Mouse (Mus musculus) brain, embryonic 14.5 days (tissue): Measurements from ENCODE around the gene Cadps2. TPM values are rescaled to one million over a fixed set of nuclear protein-coding genes. Genes with fewer than 3 reads are reported as not detected.

ENCODE experiments used
- DNase-seq: peaks from one replicate; pipeline ENCODE4 v3.0.0-alpha.2; 2011; ENCODE audit warnings: low read depth
- CTCF ChIP-seq: fragments of 200-500 bp; IDR thresholded peaks from 2 replicates; pipeline ENCODE4 v1.5.1; 2012; ENCODE audit warnings: inconsistent platforms, mild to moderate bottlenecking, moderate library complexity, borderline replicate concordance; ENCODE audit not compliant: insufficient read depth, insufficient read length; ENCODE audit errors: extremely low read depth
- POLR2A ChIP-seq: fragments of 200-500 bp; IDR thresholded peaks from 2 replicates; pipeline ENCODE4 v1.6.1; 2012; ENCODE audit warnings: mild to moderate bottlenecking, inconsistent platforms, borderline replicate concordance; ENCODE audit not compliant: poor library complexity, insufficient read depth, insufficient read length, severe bottlenecking; ENCODE audit errors: extremely low read depth
- polyA plus RNA-seq: library from polyadenylated mRNA; depleted of rRNA; stranded (reverse); fragments of >200 nt; gene quantifications from 2 replicates; pipeline ENCODE4 v1.2.3, GENCODE M21; 2012

Gene Cadps2
- polyA plus RNA-seq, 1 experiment: 7.7 TPM

- DNase-seq: no peak
- TF ChIP-seq POLR2A: no peak
- TF ChIP-seq CTCF: no peak
These were observed 462.9 kb downstream of the Cadps2 start for GRCm38 (mm10) chr6:23376327-23376726.

GRCm38 (mm10) chr6:23361842-23362451 lies 477.3 kb downstream of the Cadps2 start:
- peak; percentile 30 for DNase-seq
- TF ChIP-seq CTCF (no peak), POLR2A (no peak)

DNA sequence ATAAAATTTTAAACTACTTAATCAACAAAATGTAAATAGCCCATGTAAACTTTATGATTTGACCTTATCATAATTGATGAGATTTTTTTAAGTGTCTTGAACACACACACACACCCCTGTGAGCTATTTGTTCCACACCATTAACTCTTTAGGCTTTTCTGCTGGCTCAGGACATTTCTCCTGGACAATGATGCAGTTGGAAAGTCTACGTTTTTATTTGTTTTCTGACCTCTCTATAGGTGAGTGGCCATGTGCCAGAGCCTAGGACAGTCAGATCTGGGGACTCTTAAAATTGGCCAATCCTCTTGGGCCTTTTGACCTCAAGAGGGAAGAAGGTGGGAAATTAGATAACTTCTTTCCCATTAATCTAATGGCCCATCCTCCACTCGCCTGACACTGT lies 478.6 kb downstream of the Cadps2 start:
- DNase-seq: no peak
- TF ChIP-seq CTCF: no peak
- TF ChIP-seq POLR2A: no peak

DNA sequence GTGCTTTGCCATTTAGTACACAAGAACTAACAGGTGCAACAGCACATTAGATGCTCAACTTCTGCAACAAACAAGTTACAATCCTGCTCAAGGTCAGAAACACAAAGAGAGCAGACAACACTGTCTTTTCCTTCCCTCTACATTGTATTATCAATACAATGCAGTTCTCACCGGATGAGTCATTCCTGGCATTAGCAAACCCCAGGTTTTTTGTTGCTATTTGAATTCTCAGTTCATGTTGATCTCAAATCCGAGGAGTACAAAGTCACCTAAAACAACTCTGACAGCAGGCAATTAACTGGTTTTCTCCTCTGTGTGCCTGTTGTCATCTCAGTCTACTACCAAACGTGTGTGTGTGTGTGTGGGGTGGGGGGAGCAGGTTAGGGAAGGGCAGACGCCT lies 483.1 kb downstream of the Cadps2 start:
- TF ChIP-seq POLR2A (no peak), CTCF (no peak)
- DNase-seq: no peak

DNA sequence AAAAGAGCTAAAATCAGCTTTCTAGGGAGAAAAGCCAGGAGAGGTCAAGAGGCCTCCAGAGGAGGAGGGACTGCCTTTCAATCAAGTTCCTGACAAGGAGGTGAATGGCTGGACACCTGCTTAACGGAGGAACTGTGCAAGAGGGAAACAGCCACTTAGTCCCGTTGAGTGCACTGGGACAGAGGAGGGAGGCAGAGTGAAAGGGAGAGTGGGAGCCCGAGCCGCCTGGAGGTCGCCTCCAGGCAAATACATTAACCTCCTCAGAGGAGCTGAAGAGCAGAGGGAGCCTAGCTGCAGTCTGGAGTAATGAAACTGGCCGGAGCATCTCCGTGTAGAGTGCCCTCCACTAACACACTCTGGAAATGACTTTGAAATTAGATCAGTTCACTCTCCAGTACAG lies 485.7 kb downstream of the Cadps2 start:
- peak; percentile 70 for DNase-seq

DNA sequence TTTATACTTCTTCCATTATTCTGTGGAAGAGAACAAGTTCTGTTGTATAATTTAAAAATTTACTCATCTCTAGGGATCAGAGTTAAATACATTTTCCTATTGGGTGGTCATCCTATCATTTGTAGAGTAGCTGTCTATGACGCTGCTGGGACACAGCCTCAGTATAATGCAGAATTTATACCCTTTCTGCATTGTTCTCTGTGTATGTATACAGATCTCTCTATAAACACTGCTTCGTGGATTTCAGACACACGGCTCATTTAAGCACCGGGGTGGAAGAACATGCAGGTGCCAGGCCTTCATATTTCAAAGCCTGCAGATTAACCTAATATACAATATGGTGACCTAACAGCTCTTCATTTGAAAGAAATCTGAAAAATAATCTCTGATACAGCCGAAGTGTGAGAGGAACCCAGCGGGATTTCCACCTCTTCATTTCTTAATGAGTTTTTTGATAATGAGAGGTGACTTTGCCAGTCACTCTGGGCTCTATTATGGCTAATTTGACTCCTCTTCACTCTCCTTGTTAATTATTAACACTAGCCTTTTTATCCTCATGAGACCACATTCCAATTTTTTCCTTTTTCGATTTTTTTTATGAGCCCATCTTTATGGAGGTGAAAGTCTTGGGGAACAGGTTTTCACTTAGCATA lies 501.7 kb downstream of the Cadps2 start:
- TF ChIP-seq POLR2A (no peak), CTCF (no peak)
- peak; percentile 57 for DNase-seq

More for the DNA sequence above, 485.7 kb downstream of the Cadps2 start:
- TF ChIP-seq CTCF (no peak), POLR2A (no peak)

DNA sequence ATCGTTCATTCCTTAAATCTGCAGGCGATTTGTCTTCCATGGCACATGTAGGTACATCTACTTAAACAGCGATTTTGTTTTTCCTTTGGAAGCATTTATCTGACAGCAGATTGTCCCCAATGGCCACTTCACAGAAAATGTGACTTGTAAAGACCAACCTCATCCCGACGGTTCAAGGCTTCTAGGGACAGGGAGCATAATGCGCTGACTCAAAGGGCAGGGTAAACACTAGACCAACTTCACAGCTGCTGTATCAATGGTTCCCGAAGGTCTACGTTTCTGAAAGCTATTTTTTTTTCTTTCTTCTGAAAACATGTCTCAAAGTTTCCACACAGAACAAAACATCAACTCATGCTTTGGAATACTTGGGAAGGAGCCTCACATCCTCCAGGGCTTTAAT lies 524.3 kb downstream of the Cadps2 start:
- DNase-seq: peak; percentile 38
- no peak for TF ChIP-seq POLR2A
- no peak for TF ChIP-seq CTCF

DNA sequence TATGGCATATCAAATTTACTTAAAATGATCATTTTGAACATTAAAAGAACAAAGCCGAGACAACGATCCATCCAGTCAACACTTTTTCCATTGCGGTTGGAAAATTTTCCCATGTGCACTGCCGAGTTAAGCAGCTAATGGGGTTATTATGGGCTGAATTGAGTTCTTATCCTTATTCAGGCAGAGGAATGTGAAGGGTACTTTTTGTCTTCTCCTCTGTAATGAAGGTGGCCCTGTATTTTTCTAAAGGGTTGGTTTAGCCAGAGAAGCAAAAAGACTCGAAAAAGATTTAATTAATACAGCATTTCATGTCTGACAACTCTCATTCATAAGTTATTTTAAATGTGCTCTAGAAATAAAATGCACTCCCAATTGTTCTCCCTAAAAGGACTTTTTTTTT lies 524.9 kb downstream of the Cadps2 start:
- no peak for TF ChIP-seq CTCF
- no peak for TF ChIP-seq POLR2A
- peak; percentile 74 for DNase-seq

DNA sequence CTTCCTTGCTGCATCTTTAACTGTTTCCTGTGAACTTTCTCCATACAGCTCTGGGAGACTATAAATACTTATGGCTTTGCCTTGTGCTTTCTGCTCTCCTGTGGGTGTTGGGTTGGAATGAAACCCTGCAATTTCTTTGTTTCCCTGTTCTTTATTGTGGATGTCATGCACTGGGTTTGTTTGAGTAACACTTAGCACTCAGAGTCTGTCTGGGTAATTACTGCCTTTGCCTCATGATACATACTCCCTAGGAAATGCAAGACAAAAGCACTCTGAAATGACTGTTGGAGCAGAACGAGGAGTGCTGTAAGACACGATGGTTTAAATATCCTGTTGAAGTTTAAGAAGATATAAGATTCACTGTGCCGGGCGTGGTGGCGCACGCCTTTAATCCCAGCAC lies 533.2 kb downstream of the Cadps2 start:
- TF ChIP-seq CTCF (no peak), POLR2A (no peak)
- DNase-seq: peak; percentile 53

- TF ChIP-seq POLR2A: no peak
- TF ChIP-seq CTCF: no peak
- DNase-seq: no peak
These were observed 540.6 kb downstream of the Cadps2 start for GRCm38 (mm10) chr6:23298596-23298995.

DNA sequence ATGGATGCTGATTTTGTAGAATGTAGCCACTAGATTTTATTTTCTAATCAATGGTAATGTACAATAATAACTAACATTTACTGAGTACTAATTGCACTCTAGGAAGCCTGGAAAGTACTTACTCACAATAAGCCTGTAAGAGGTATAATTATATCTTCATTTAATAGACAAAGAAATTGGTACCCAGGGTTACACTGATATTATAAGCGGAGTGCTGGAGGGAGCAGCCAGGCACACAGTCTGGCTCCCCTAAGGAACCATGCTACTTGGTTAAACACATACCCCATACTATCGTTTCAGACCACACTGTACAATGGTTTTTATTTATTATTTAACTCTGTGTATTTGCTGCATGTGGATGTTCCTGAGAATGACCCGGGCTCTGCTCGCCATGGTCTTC lies 544.5 kb downstream of the Cadps2 start:
- TF ChIP-seq POLR2A: no peak
- TF ChIP-seq CTCF: no peak
- peak; percentile 37 for DNase-seq

DNA sequence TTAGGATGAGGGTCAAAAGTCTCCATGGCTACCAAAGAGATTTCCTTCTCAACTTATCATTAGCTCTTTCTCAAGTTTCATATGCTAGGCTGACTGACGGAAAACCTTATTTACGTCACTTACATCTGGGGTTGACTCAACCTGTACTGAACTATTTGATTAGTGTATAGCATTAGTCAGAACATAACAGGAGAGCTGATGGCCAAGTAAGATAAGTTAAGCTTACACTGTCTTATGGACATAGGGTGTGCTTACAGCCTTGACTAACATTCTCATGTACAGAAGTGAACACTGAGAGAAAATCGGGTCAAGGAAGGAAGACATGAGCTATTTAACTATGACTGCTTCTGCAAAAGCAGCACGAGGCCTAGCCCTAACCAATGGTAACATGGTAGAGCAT lies 550.5 kb downstream of the Cadps2 start:
- DNase-seq: no peak
- TF ChIP-seq POLR2A (no peak), CTCF (no peak)

DNA sequence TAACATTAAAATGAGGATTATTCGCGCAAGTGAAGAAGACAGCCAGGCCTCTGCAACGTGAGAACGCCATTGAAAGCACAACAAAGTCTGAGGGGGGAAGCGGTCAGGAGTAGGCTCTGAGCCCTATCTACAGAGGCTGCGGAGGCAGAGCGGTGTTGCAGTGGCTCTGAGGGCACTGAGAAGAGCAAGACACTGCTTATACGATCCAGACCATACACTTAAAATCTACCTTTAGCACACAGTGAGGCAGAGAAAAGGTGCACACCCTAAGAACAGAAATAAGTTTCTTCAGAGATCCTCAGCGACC lies 557.8 kb downstream of the Cadps2 start:
- TF ChIP-seq POLR2A: no peak
- no peak for TF ChIP-seq CTCF
- DNase-seq: no peak
